Mouse (Mus musculus) cerebellum, adult 2 months (tissue): ENCODE measurements around the gene Tnfsf10. TPM values are rescaled to one million over a fixed set of nuclear protein-coding genes. Genes with fewer than 3 reads are reported as not detected.
A peak's percentile ranks its signal among the peaks of the same experiment; 100 is the strongest.

Experiments
- DNase-seq, 2 experiments: peaks; one replicate each; pipeline ENCODE4 v3.0.0; 2021
- H3K27ac ChIP-seq: fragments of 200-500 bp; 2 replicates; pipeline ENCODE4 v1.5.1; 2012; ENCODE audit warnings: low read length, control low read depth, inconsistent platforms; ENCODE audit not compliant: insufficient read depth
- H3K27me3 ChIP-seq: fragments of 200-500 bp; 2 replicates; pipeline ENCODE4 v1.6.1; 2012; ENCODE audit warnings: inconsistent platforms, mild to moderate bottlenecking, low read length, moderate library complexity; ENCODE audit not compliant: control insufficient read depth, insufficient read depth
- H3K4me1 ChIP-seq: fragments of 200-500 bp; 2 replicates; pipeline ENCODE4 v1.6.1; 2011; ENCODE audit warnings: low read length; ENCODE audit not compliant: control insufficient read depth, insufficient read depth
- H3K4me3 ChIP-seq: fragments of 200-500 bp; replicated peaks from 2 replicates; pipeline ENCODE3; 2011; ENCODE audit warnings: mild to moderate bottlenecking, low read depth, low read length, control low read depth; ENCODE audit not compliant: insufficient read depth
- CTCF ChIP-seq: fragments of 200-500 bp; IDR thresholded peaks from 2 replicates; pipeline ENCODE4 v1.5.1; 2011; ENCODE audit warnings: low read depth, mild to moderate bottlenecking, control low read depth, low read length, moderate library complexity, borderline replicate concordance; ENCODE audit not compliant: insufficient read depth
- POLR2A ChIP-seq: fragments of 200-500 bp; IDR thresholded peaks from 2 replicates; pipeline ENCODE4 v1.6.1; 2011; ENCODE audit warnings: low read length, control low read depth, borderline replicate concordance; ENCODE audit not compliant: insufficient read depth
- WGBS: fragments of 180-500 bp; shearing (Covaris S2); methylation state at CpG from one replicate; pipeline ENCODE4 v1.1.7; 2018; 5-methylcytosine and 5-hydroxymethylcytosine counted together
- polyA plus RNA-seq: library from polyadenylated mRNA; depleted of rRNA; stranded (reverse); fragments of >200 nt; gene quantifications from 2 replicates; pipeline ENCODE4 v1.2.3, GENCODE M21; 2012

Tnfsf10 gene
- polyA plus RNA-seq, 1 experiment = 2.0 TPM

GRCm38 (mm10) chr3:27317288-27318024 lies 628 bp downstream of the Tnfsf10 start:
- Histone ChIP-seq H3K27ac (no peak overlapping the region), H3K4me3 (peak overlapping the region; percentile 8), H3K4me1 (no peaks in the 10 kb centered on the region), H3K27me3 (no peaks in the 10 kb centered on the region)
- WGBS = 66% methylated on average over 4 of the region's 4 CpGs
- no peak for DNase-seq
- TF ChIP-seq POLR2A (no peak), CTCF (no peak)

DNA sequence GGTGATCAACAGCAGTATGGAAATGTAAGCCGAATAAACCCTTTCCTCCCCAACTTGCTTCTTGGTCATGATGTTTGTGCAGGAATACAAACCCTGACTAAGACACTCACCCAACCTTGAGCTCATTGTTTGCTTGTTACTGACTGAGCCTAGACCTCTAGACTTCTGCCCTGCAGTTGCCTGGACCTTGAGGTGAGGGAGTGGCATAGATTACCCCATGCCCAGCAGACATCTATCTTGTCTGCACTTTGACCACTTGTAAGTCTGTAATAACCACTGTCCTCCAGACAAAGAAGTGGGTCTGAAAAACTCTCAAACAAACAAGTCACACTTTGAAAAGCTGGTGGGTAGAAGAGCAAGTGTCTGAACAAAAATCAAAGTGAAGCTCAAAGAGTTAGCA lies 2.8 kb downstream of the Tnfsf10 start:
- H3K27me3 ChIP-seq = no peaks in the 10 kb centered on the region
- no peak overlapping the region for H3K27ac ChIP-seq
- no peak for TF ChIP-seq CTCF
- TF ChIP-seq POLR2A = no peak
- H3K4me3 ChIP-seq = no peak overlapping the region
- no peak for DNase-seq
- 78% methylated on average over 1 of the region's 1 CpGs for WGBS
- H3K4me1 ChIP-seq = no peaks in the 10 kb centered on the region

DNA sequence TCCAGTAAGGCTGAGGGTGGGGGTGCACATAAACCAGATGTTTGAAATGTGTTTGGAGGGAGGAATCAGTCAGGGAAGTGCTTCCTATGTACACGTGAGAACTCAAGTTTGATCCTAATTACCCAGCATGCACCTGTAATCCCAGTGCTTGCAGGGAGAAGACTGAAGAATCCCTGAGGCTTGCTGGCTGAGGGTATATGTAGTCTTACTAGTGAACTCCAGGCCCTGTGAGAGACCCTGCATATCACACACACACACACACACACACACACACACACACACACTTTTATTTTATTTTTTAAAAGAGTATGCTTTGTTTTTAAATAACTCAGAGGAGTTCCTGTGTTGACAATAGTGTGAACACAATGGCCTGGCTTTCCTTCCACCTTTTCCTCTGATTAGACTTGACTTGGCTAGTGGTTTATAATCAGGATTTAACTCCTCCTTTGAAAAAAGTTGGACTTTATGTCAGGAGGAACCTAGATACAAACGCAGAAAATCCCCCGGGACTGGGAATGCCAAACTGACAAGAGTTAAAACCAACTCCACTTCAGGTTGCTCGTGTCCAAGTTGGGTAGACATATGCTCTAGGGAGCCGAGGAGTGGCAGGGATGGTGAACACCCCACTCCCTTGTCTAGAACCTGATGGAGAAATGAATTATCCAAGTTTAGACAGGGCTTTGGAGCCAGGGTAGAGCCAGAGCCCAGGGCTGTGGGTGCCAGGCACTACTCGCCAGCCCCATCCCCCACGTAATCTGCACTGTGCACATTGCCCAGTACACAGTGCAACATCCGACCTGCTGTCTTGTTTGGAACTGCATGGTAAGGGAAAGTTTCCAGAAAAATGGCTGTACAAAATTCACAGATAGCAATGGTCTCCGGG lies 4.0 kb downstream of the Tnfsf10 start:
- no peaks in the 10 kb centered on the region for H3K27me3 ChIP-seq
- WGBS = 35% methylated on average over 9 of the region's 9 CpGs
- H3K4me1 ChIP-seq = no peaks in the 10 kb centered on the region
- no peak overlapping the region for H3K27ac ChIP-seq
- no peak for TF ChIP-seq CTCF
- H3K4me3 ChIP-seq = no peak overlapping the region
- no peak for DNase-seq

DNA sequence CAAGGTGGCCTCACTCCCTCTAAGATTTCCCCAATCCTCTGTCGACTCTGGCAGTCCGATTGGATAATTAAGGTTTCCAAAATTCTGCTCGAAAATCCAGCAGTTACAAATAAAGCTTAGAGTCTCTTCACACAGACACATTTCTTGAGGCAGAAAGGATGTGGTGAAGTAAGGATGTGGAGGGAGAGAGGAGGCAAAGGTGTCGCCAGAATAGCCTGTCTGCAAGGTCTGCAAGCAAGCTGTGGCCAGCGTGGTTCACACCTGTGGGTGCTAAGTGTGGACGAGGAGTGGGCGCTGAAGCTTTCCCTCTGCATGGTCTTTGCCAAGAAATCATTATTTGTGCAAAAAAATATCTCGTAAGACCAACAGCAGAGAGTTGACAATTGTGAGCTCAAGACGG lies 5.8 kb downstream of the Tnfsf10 start:
- WGBS = 78% methylated on average over 9 of the region's 9 CpGs
- H3K27me3 ChIP-seq = no peaks in the 10 kb centered on the region
- TF ChIP-seq CTCF (no peak), POLR2A (no peak)
- DNase-seq = no peak
- no peaks in the 10 kb centered on the region for H3K4me1 ChIP-seq
- H3K4me3 ChIP-seq = no peak overlapping the region
- no peak overlapping the region for H3K27ac ChIP-seq

- WGBS = 72% methylated on average over 5 of the region's 5 CpGs
- TF ChIP-seq CTCF = no peak
- TF ChIP-seq POLR2A = no peak
- Histone ChIP-seq H3K27me3 (no peaks in the 10 kb centered on the region), H3K4me1 (no peaks in the 10 kb centered on the region), H3K27ac (no peak overlapping the region), H3K4me3 (no peak overlapping the region)
- DNase-seq = no peak
Measured at GRCm38 (mm10) chr3:27323551-27323950, 6.7 kb downstream of the Tnfsf10 start.

GRCm38 (mm10) chr3:27326633-27327191 lies 9.9 kb downstream of the Tnfsf10 start:
- Histone ChIP-seq H3K4me3 (no peak overlapping the region), H3K27me3 (no peaks in the 10 kb centered on the region), H3K4me1 (no peaks in the 10 kb centered on the region), H3K27ac (no peak overlapping the region)
- WGBS = 29% methylated on average over 4 of the region's 4 CpGs
- no peak for TF ChIP-seq CTCF
- no peak for DNase-seq

GRCm38 (mm10) chr3:27330706-27331105 lies 13.9 kb downstream of the Tnfsf10 start:
- TF ChIP-seq POLR2A = no peak
- TF ChIP-seq CTCF = no peak
- no peaks in the 10 kb centered on the region for H3K27me3 ChIP-seq
- 87% methylated on average over 5 of the region's 5 CpGs for whole genome bisulfite sequencing
- no peak overlapping the region for H3K27ac ChIP-seq
- no peaks in the 10 kb centered on the region for H3K4me1 ChIP-seq
- no peak overlapping the region for H3K4me3 ChIP-seq
- DNase-seq = no peak

DNA sequence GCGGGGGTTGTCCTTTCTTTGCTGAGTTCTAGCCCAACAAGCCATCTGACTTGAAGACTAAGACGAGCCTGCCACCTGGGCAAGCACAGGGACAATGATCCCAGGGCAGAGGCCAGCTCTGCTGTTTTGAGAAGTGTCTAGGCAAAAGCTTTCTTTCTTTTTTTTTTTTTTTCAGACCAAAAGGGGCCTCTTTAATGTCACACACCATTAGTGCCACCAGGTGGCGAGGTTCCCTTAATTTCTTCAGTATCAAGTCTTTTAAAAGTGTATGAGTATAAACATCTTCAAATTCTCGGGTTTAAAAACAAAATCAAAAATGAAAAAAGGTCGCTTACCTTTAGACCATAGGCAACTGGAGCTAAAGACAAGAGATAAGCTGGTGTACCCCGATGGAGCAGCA lies 21.6 kb downstream of the Tnfsf10 start:
- DNase-seq = no peak

More for the DNA sequence above, 21.6 kb downstream of the Tnfsf10 start:
- no peaks in the 10 kb centered on the region for H3K27me3 ChIP-seq
- no peak overlapping the region for H3K4me3 ChIP-seq
- WGBS = 34% methylated on average over 6 of the region's 6 CpGs
- no peak for TF ChIP-seq POLR2A
- TF ChIP-seq CTCF = no peak
- H3K4me1 ChIP-seq = no peaks in the 10 kb centered on the region
- no peak overlapping the region for H3K27ac ChIP-seq
